Comparison of ENCODE assay signal across 8 mouse cellular contexts in the genomic region with DNA sequence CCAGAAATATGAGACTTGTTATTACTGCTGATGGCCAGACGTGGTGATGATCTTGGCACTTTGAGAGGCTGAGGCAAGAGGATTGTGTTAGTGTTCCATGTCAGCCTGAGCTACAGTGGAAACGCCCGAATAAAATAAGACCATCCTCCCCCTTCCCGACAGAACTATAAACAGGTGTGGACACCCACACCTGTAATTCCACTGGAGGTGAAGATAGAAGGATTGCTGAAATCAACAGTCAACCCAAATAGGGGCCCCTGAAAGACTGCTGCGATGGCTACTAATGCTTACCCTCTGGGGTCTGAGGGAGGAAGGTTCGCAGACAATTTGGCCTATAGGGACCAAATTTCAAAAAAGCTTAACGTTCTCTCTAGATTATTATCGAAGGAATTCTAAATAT. TPM values are rescaled to one million over a fixed set of nuclear protein-coding genes. Genes with fewer than 3 reads are reported as not detected.
A peak's percentile ranks its signal among the peaks of the same experiment; 100 is the strongest.
DNase-seq lines count a peak whose midpoint lies in the region; ATAC-seq and TF ChIP-seq lines count a peak whose summit lies in the region.

No protein-coding gene starts in this region.

- DNase-seq in layer of hippocampus, adult 2 months (ENCODE audit: low spot score in 2 of 2) = no peak
- no peak for DNase-seq in layer of hippocampus, adult 18-20 months (ENCODE audit: low spot score in 2 of 2)
- peak; percentile 11 for DNase-seq in R1 (ENCODE audit: low read depth, low spot score)
- DNase-seq in forebrain, postnatal 0 days = no peak
- DNase-seq in midbrain, embryonic 10.5 days (ENCODE audit: low spot score) = no peak
- no peak for DNase-seq in urinary bladder, postnatal 4 days (ENCODE audit: low spot score in 2 of 2)
- no peak for DNase-seq in left cerebral cortex, postnatal 36 days (ENCODE audit: low spot score in 2 of 2)
- DNase-seq in layer of hippocampus, adult 11-12 months (ENCODE audit: low spot score) = no peak

- intact Hi-C loops in left cerebral cortex, postnatal 36 days (cut with DNase I) = loop anchor here (1.0 kb wide), 1 partner anchor 27 kb away; the partner anchor contains the start of genes Emc1, Mrto4 and Ubr4

- peak overlapping the region; percentile 54 for H3K9ac ChIP-seq in forebrain, postnatal 0 days

- H3K4me2 ChIP-seq in forebrain, postnatal 0 days (ENCODE audit: low read depth) = peak overlapping the region; percentile 74

- no peaks in the 10 kb centered on the region for H3K27me3 ChIP-seq in forebrain, postnatal 0 days (ENCODE audit: insufficient read depth, low read length)
- H3K27me3 ChIP-seq in midbrain, embryonic 10.5 days (ENCODE audit: low read depth, poor library complexity, severe bottlenecking) = no peaks in the 10 kb centered on the region

- TF ChIP-seq CTCF in layer of hippocampus, adult 2 months (conservative IDR thresholded peaks at IDR 0.05) = no peak
- TF ChIP-seq CTCF in forebrain, postnatal 0 days (IDR thresholded peaks at IDR 0.05; ENCODE audit: low read depth) = no peak

- ATAC-seq in forebrain, postnatal 0 days = no peak

- peak overlapping the region; percentile 93 for H3K4me3 ChIP-seq in layer of hippocampus, adult 2 months
- peak overlapping the region; percentile 66 for H3K4me3 ChIP-seq in forebrain, postnatal 0 days (ENCODE audit: low read depth, low read length)
- H3K4me3 ChIP-seq in midbrain, embryonic 10.5 days = peak overlapping the region; percentile 97

- H3K27ac ChIP-seq in layer of hippocampus, adult 2 months = peak overlapping the region; percentile 88
- peak overlapping the region; percentile 70 for H3K27ac ChIP-seq in forebrain, postnatal 0 days (ENCODE audit: low read depth, low read length)
- peak overlapping the region; percentile 91 for H3K27ac ChIP-seq in midbrain, embryonic 10.5 days (replicated peaks)

- H3K9me3 ChIP-seq in forebrain, postnatal 0 days (ENCODE audit: low read length) = no peaks in the 10 kb centered on the region
- no peaks in the 10 kb centered on the region for H3K9me3 ChIP-seq in midbrain, embryonic 10.5 days (replicated peaks)

- H3K4me1 ChIP-seq in forebrain, postnatal 0 days (ENCODE audit: insufficient read depth) = peaks cover 5% of the 10 kb centered on the region; the same call in 1 of the 2 replicates
- peaks cover 27% of the 10 kb centered on the region for H3K4me1 ChIP-seq in midbrain, embryonic 10.5 days

- H3K36me3 ChIP-seq in forebrain, postnatal 0 days (ENCODE audit: insufficient read depth) = peaks cover 18% of the 10 kb centered on the region
- H3K36me3 ChIP-seq in midbrain, embryonic 10.5 days = peaks cover 33% of the 10 kb centered on the region

- 13% methylated on average over 8 of the region's 8 CpGs for WGBS in forebrain, postnatal 0 days
- WGBS in midbrain, embryonic 10.5 days = 18% methylated on average over 8 of the region's 8 CpGs

RNA-seq across cellular contexts. Expression of gene Ubr4, which starts 27.3 kb away (rescaled TPM):
- total RNA-seq in layer of hippocampus, adult 2 months (2021) = 100 to 1,000 TPM; 171 to 176 TPM
- 100 to 1,000 TPM; 162 to 164 TPM for total RNA-seq in layer of hippocampus, adult 18-20 months (2021)
- total RNA-seq in forebrain, postnatal 0 days (2014; rRNA removed) = 89.6 and 106 TPM in 2 replicates
- 39.3 and 59.1 TPM in 2 replicates for polyA plus RNA-seq in forebrain, postnatal 0 days (2015; fragmentation: Nextera tagmentation; extraction: Ambion mirVana)
- polyA plus RNA-seq in midbrain, embryonic 10.5 days (2016; fragmentation: Nextera tagmentation; extraction: Ambion mirVana) = 51.8 and 54.8 TPM in 2 replicates
- 100 to 1,000 TPM; 155 to 199 TPM for total RNA-seq in left cerebral cortex, postnatal 36 days (2021)

RNA-seq across cellular contexts. Expression of gene Emc1, which starts 27.3 kb away (rescaled TPM):
- total RNA-seq in layer of hippocampus, adult 2 months (2021) = 10 to 100 TPM; 90.8 to 96.6 TPM
- 10 to 100 TPM; 87.2 to 93.6 TPM for total RNA-seq in layer of hippocampus, adult 18-20 months (2021)
- 46.2 and 65.8 TPM in 2 replicates for total RNA-seq in forebrain, postnatal 0 days (2014; rRNA removed)
- polyA plus RNA-seq in forebrain, postnatal 0 days (2015; fragmentation: Nextera tagmentation; extraction: Ambion mirVana) = 33.2 and 41.4 TPM in 2 replicates
- polyA plus RNA-seq in midbrain, embryonic 10.5 days (2016; fragmentation: Nextera tagmentation; extraction: Ambion mirVana) = 32.3 and 38.5 TPM in 2 replicates
- 10 to 100 TPM; 85.9 to 87.9 TPM for total RNA-seq in left cerebral cortex, postnatal 36 days (2021)

RNA-seq across cellular contexts. Expression of gene Mrto4, which starts 27.3 kb away (rescaled TPM):
- 10 to 100 TPM; 51.5 to 53.6 TPM for total RNA-seq in layer of hippocampus, adult 2 months (2021)
- 10 to 100 TPM; 44.0 to 45.9 TPM for total RNA-seq in layer of hippocampus, adult 18-20 months (2021)
- 53.7 and 69.6 TPM in 2 replicates for total RNA-seq in forebrain, postnatal 0 days (2014; rRNA removed)
- 75.5 and 80.7 TPM in 2 replicates for polyA plus RNA-seq in forebrain, postnatal 0 days (2015; fragmentation: Nextera tagmentation; extraction: Ambion mirVana)
- 144 and 166 TPM in 2 replicates for polyA plus RNA-seq in midbrain, embryonic 10.5 days (2016; fragmentation: Nextera tagmentation; extraction: Ambion mirVana)
- 10 to 100 TPM; 43.8 to 45.3 TPM for total RNA-seq in left cerebral cortex, postnatal 36 days (2021)
